Mouse (Mus musculus) forebrain, embryonic 13.5 days (tissue): ENCODE measurements at regions not wholly inside any gene's neighbourhood (a gene's known extent, or its start where the extent isn't known, plus 50 kb on each side); places are given as distances from the start of the nearest gene placed in this dataset.

Experiments
- ATAC-seq: fragments of 200-750 bp; cut with Nextera tagmentation; 2 replicates; pipeline ENCODE4 v1.8.0; 2017
- H3K27ac ChIP-seq: fragments of 300-500 bp; sonication (generic); 2 replicates; pipeline ENCODE4 v1.5.1; 2015; ENCODE audit warnings: inconsistent platforms, mild to moderate bottlenecking, moderate library complexity
- H3K27me3 ChIP-seq: fragments of 300-500 bp; sonication (generic); 2 replicates; pipeline ENCODE4 v1.6.1; 2015; ENCODE audit warnings: mild to moderate bottlenecking, inconsistent platforms
- H3K36me3 ChIP-seq: fragments of 300-500 bp; sonication (generic); 2 replicates; pipeline ENCODE4 v1.6.1; 2015; ENCODE audit warnings: mild to moderate bottlenecking, inconsistent platforms; ENCODE audit not compliant: poor library complexity, severe bottlenecking
- H3K4me1 ChIP-seq: fragments of 300-500 bp; sonication (generic); 2 replicates; pipeline ENCODE4 v1.6.1; 2015; ENCODE audit warnings: inconsistent platforms
- H3K4me2 ChIP-seq: fragments of 300-500 bp; sonication (generic); 2 replicates; pipeline ENCODE4 v1.6.1; 2015; ENCODE audit warnings: inconsistent platforms, mild to moderate bottlenecking, moderate library complexity
- H3K4me3 ChIP-seq: fragments of 300-500 bp; sonication (generic); 2 replicates; pipeline ENCODE4 v1.5.1; 2015; ENCODE audit warnings: mild to moderate bottlenecking, inconsistent platforms
- H3K9ac ChIP-seq: fragments of 300-500 bp; sonication (generic); 2 replicates; pipeline ENCODE4 v1.6.1; 2015; ENCODE audit warnings: mild to moderate bottlenecking, inconsistent platforms
- H3K9me3 ChIP-seq: fragments of 300-500 bp; sonication (generic); replicated peaks from 2 replicates; pipeline ENCODE4 v1.6.1; 2016; ENCODE audit warnings: inconsistent platforms
- WGBS: fragments of 180-500 bp; shearing (Covaris S2); methylation state at CpG from one replicate; pipeline ENCODE4 v1.1.7; 2015; 5-methylcytosine and 5-hydroxymethylcytosine counted together

GRCm38 (mm10) chr9:85139891-85140290, 172.7 kb upstream of the Gm11114 start:
- Histone ChIP-seq H3K27me3 (no peaks in the 10 kb centered on the region), H3K36me3 (no peaks in the 10 kb centered on the region), H3K9me3 (no peaks in the 10 kb centered on the region), H3K27ac (no peak overlapping the region), H3K4me1 (no peaks in the 10 kb centered on the region), H3K9ac (no peak overlapping the region), H3K4me3 (no peak overlapping the region), H3K4me2 (no peak overlapping the region)
- WGBS, result 79% methylated on average over 4 of the region's 4 CpGs
- no peak for ATAC-seq

GRCm38 (mm10) chr9:85144363-85144762, 168.2 kb upstream of the Gm11114 start:
- Histone ChIP-seq H3K36me3 (no peaks in the 10 kb centered on the region), H3K4me3 (no peak overlapping the region), H3K9ac (no peak overlapping the region), H3K4me1 (no peaks in the 10 kb centered on the region), H3K27me3 (no peaks in the 10 kb centered on the region), H3K9me3 (no peaks in the 10 kb centered on the region), H3K4me2 (no peak overlapping the region), H3K27ac (no peak overlapping the region)
- 90% methylated on average over 2 of the region's 2 CpGs for WGBS
- ATAC-seq, result no peak

- Histone ChIP-seq H3K27me3 (no peaks in the 10 kb centered on the region), H3K27ac (no peak overlapping the region), H3K9ac (no peak overlapping the region), H3K4me2 (no peak overlapping the region), H3K36me3 (no peaks in the 10 kb centered on the region), H3K4me1 (no peaks in the 10 kb centered on the region), H3K4me3 (no peak overlapping the region), H3K9me3 (no peaks in the 10 kb centered on the region)
- ATAC-seq, result no peak
- 88% methylated on average over 1 of the region's 1 CpGs for WGBS
Measured at GRCm38 (mm10) chr9:85165632-85166031, 146.9 kb upstream of the Gm11114 start.

- no peaks in the 10 kb centered on the region for H3K36me3 ChIP-seq
- no peak overlapping the region for H3K27ac ChIP-seq
- no peak overlapping the region for H3K9ac ChIP-seq
- H3K9me3 ChIP-seq, result no peaks in the 10 kb centered on the region
- no peak overlapping the region for H3K4me3 ChIP-seq
- H3K27me3 ChIP-seq, result no peaks in the 10 kb centered on the region
- no peaks in the 10 kb centered on the region for H3K4me1 ChIP-seq
- no peak for ATAC-seq
- H3K4me2 ChIP-seq, result no peak overlapping the region
Measured at GRCm38 (mm10) chr9:85167243-85167642, 145.3 kb upstream of the Gm11114 start.

- no peaks in the 10 kb centered on the region for H3K9me3 ChIP-seq
- no peaks in the 10 kb centered on the region for H3K27me3 ChIP-seq
- H3K4me1 ChIP-seq, result no peaks in the 10 kb centered on the region
- WGBS, result 72% methylated on average over 3 of the region's 3 CpGs
- H3K4me2 ChIP-seq, result no peak overlapping the region
- ATAC-seq, result no peak
- H3K36me3 ChIP-seq, result no peaks in the 10 kb centered on the region
- no peak overlapping the region for H3K4me3 ChIP-seq
- no peak overlapping the region for H3K27ac ChIP-seq
- no peak overlapping the region for H3K9ac ChIP-seq
Measured at GRCm38 (mm10) chr9:85174431-85174830, 138.1 kb upstream of the Gm11114 start.

- H3K36me3 ChIP-seq, result no peaks in the 10 kb centered on the region
- ATAC-seq, result no peak
- no peak overlapping the region for H3K4me2 ChIP-seq
- no peak overlapping the region for H3K9ac ChIP-seq
- no peak overlapping the region for H3K4me3 ChIP-seq
- H3K4me1 ChIP-seq, result no peaks in the 10 kb centered on the region
- no peaks in the 10 kb centered on the region for H3K27me3 ChIP-seq
- 80% methylated on average over 3 of the region's 3 CpGs for WGBS
- H3K27ac ChIP-seq, result no peak overlapping the region
- no peaks in the 10 kb centered on the region for H3K9me3 ChIP-seq
Measured at GRCm38 (mm10) chr9:85201202-85201601, 111.4 kb upstream of the Gm11114 start.

- no peaks in the 10 kb centered on the region for H3K36me3 ChIP-seq
- no peak overlapping the region for H3K27ac ChIP-seq
- H3K9ac ChIP-seq, result no peak overlapping the region
- no peak overlapping the region for H3K4me2 ChIP-seq
- no peaks in the 10 kb centered on the region; the same call in 1 of the 2 replicates for H3K4me1 ChIP-seq
- no peaks in the 10 kb centered on the region for H3K27me3 ChIP-seq
- no peak overlapping the region for H3K4me3 ChIP-seq
- WGBS, result 70% methylated on average over 3 of the region's 3 CpGs
- ATAC-seq, result peak; percentile 63; the same call in 1 of the 2 replicates
- no peaks in the 10 kb centered on the region for H3K9me3 ChIP-seq
Measured at GRCm38 (mm10) chr9:85224870-85225269, 87.7 kb upstream of the Gm11114 start.
